Comparison of ENCODE assay signal across 8 mouse cellular contexts in genomic region chr1:194629135-194629689, GRCm38 (mm10). TPM values are rescaled to one million over a fixed set of nuclear protein-coding genes. Genes with fewer than 3 reads are reported as not detected.
DNase-seq lines count a peak whose midpoint lies in the region; ATAC-seq and TF ChIP-seq lines count a peak whose summit lies in the region.
"Had no signal": no experiment of that assay in that cellular context is flagged by ENCODE, and none has a peak within 500 bp of the region (broad histone marks: within the 10 kb centered on the region; RNA-seq: fewer than 3 reads in every experiment).

No protein-coding gene starts in this region.

- H3K4me3 ChIP-seq in lung, embryonic 16.5 days (ENCODE audit: low read length) = no peak overlapping the region
- H3K4me3 ChIP-seq in lung, adult 2 months (replicated peaks; ENCODE audit: extremely low read depth, low read depth, low read length) = no peak overlapping the region
- 0 out of 2 replicates have a peak overlapping the region, but pooled peaks have one; percentile 2 for H3K4me3 ChIP-seq in forebrain, embryonic 15.5 days
- no peak overlapping the region for H3K4me3 ChIP-seq in midbrain, embryonic 10.5 days

- WGBS in lung, embryonic 16.5 days = 41% methylated on average over 2 of the region's 2 CpGs
- 51% methylated on average over 2 of the region's 2 CpGs for WGBS in lung, adult 2 months
- 11% methylated on average over 2 of the region's 2 CpGs for WGBS in forebrain, embryonic 15.5 days
- 6% methylated on average over 2 of the region's 2 CpGs for WGBS in midbrain, embryonic 10.5 days

- H3K4me1 ChIP-seq in lung, embryonic 16.5 days (replicated peaks; ENCODE audit: control insufficient read depth, insufficient read depth, low read length) = peaks cover 31% of the 10 kb centered on the region
- H3K4me1 ChIP-seq in lung, adult 2 months (ENCODE audit: control insufficient read depth, insufficient read depth, low read length) = peaks cover 37% of the 10 kb centered on the region
- peaks cover 100% of the 10 kb centered on the region for H3K4me1 ChIP-seq in forebrain, embryonic 15.5 days
- H3K4me1 ChIP-seq in midbrain, embryonic 10.5 days = peaks cover 84% of the 10 kb centered on the region

- TF ChIP-seq POLR2A in lung, adult 2 months (IDR thresholded peaks at IDR 0.05; ENCODE audit: borderline replicate concordance, extremely low read depth, low read depth, low read length) = no peak

- no peak overlapping the region for H3K9ac ChIP-seq in lung, embryonic 16.5 days (ENCODE audit: low read length)
- H3K9ac ChIP-seq in forebrain, embryonic 15.5 days (replicated peaks) = 0 out of 2 replicates have a peak overlapping the region, but pooled peaks have one; percentile 19

- ATAC-seq in lung, embryonic 16.5 days (ENCODE audit: low read depth) = peak; percentile 53
- ATAC-seq in forebrain, embryonic 15.5 days (replicated peaks) = peak; percentile 41; the same call in 1 of the 2 replicates
- ATAC-seq in megakaryocyte, adult 5-6 weeks (ENCODE audit: poor library complexity, severe bottlenecking) = no peak

- no peaks in the 10 kb centered on the region for H3K9me3 ChIP-seq in lung, embryonic 16.5 days (ENCODE audit: control insufficient read depth, low read length)
- H3K9me3 ChIP-seq in forebrain, embryonic 15.5 days = no peaks in the 10 kb centered on the region
- H3K9me3 ChIP-seq in midbrain, embryonic 10.5 days (replicated peaks) = no peaks in the 10 kb centered on the region
- H3K9me3 ChIP-seq: G1E had no signal

- no peak overlapping the region for H3K4me2 ChIP-seq in lung, embryonic 16.5 days (ENCODE audit: low read depth, low read length)
- peak overlapping the region; percentile 77 for H3K4me2 ChIP-seq in forebrain, embryonic 15.5 days (replicated peaks)

- H3K27me3 ChIP-seq in lung, embryonic 16.5 days (ENCODE audit: control insufficient read depth, insufficient read depth, low read depth, low read length) = no peaks in the 10 kb centered on the region
- H3K27me3 ChIP-seq in forebrain, embryonic 15.5 days = no peaks in the 10 kb centered on the region
- 0 out of 2 replicates have a peak, but pooled peaks cover 18% of the 10 kb centered on the region for H3K27me3 ChIP-seq in midbrain, embryonic 10.5 days (ENCODE audit: low read depth, poor library complexity, severe bottlenecking)

- H3K36me3 ChIP-seq in lung, embryonic 16.5 days (ENCODE audit: control insufficient read depth, insufficient read depth, low read length) = no peaks in the 10 kb centered on the region
- no peaks in the 10 kb centered on the region for H3K36me3 ChIP-seq in forebrain, embryonic 15.5 days
- no peaks in the 10 kb centered on the region for H3K36me3 ChIP-seq in midbrain, embryonic 10.5 days
- H3K36me3 ChIP-seq: G1E had no signal

- no peak for DNase-seq in lung, adult 2 months
- peak; percentile 74 for DNase-seq in midbrain, embryonic 10.5 days (ENCODE audit: low spot score)
- no peak for DNase-seq in right cerebral cortex, adult 2 months (ENCODE audit: low spot score in 2 of 2)
- no peak for DNase-seq in adrenal gland, postnatal 4 days (ENCODE audit: low spot score in 2 of 2)

- TF ChIP-seq CTCF in lung, adult 2 months (IDR thresholded peaks at IDR 0.05; ENCODE audit: insufficient read depth, low read length) = no peak

- H3K27ac ChIP-seq in lung, embryonic 16.5 days (ENCODE audit: low read length) = peak overlapping the region; percentile 45
- peak overlapping the region; percentile 65 for H3K27ac ChIP-seq in forebrain, embryonic 15.5 days (replicated peaks)
- peak overlapping the region; percentile 78 for H3K27ac ChIP-seq in midbrain, embryonic 10.5 days (replicated peaks)

RNA-seq across cellular contexts. Expression of gene Plxna2, which starts 11.2 kb away (rescaled TPM):
- 10.4 and 10.6 TPM in 2 replicates for polyA plus RNA-seq in lung, embryonic 16.5 days (2015; fragmentation: Nextera tagmentation; extraction: Ambion mirVana)
- polyA plus RNA-seq in lung, adult 2 months (2012; rRNA removed) = 12.0 and 12.8 TPM in 2 replicates
- 72.1 and 78.3 TPM in 2 replicates for polyA plus RNA-seq in forebrain, embryonic 15.5 days (2015; fragmentation: Nextera tagmentation; extraction: Ambion mirVana)
- 9.2 and 11.2 TPM in 2 replicates for polyA plus RNA-seq in midbrain, embryonic 10.5 days (2016; fragmentation: Nextera tagmentation; extraction: Ambion mirVana)
- not detected in 2 replicates for total RNA-seq in megakaryocyte, adult 5-6 weeks (2015)
- 0.18 TPM in 1 of 2 replicates, not detected in the other for total RNA-seq in megakaryocyte, adult 5-6 weeks (2017)
- total RNA-seq in adrenal gland, postnatal 4 days (2021) = 10 to 100 TPM; 12.3 to 12.4 TPM
- polyA plus RNA-seq: G1E had no signal
